Mouse (Mus musculus) CH12.LX (cell line): ENCODE measurements around the gene Kdelr1. TPM values are rescaled to one million over a fixed set of nuclear protein-coding genes. Genes with fewer than 3 reads are reported as not detected.

Experiments
- DNase-seq: peaks from one replicate; pipeline ENCODE4 v3.0.0-alpha.2; 2013; ENCODE audit errors: extremely low read depth
- H3K27ac ChIP-seq: 2 replicates; pipeline ENCODE4 v1.5.1; 2012; ENCODE audit warnings: low read depth, mild to moderate bottlenecking, control low read depth, moderate library complexity; ENCODE audit not compliant: insufficient read depth
- H3K27me3 ChIP-seq: replicated peaks from 2 replicates; pipeline ENCODE3; 2012; ENCODE audit warnings: inconsistent platforms
- H3K36me3 ChIP-seq, 2 experiments: replicated peaks in 1 of 2; 2 replicates each; pipeline versions ENCODE3 to v1.6.1; 2012; ENCODE audit warnings: inconsistent platforms in 1 of 2, low read length in 1 of 2, mild to moderate bottlenecking in 1 of 2, mixed read lengths in 1 of 2, moderate library complexity in 1 of 2; ENCODE audit not compliant: control insufficient read depth in 1 of 2, insufficient read depth in 1 of 2
- H3K4me1 ChIP-seq, 2 experiments: 2 replicates each; pipeline ENCODE4 v1.6.1; 2012; ENCODE audit warnings: inconsistent platforms in 1 of 2, moderate library complexity in 1 of 2; ENCODE audit not compliant: insufficient read depth in 2 of 2, control insufficient read depth in 1 of 2
- H3K4me2 ChIP-seq: 2 replicates; pipeline ENCODE4 v1.6.1; 2012; ENCODE audit warnings: low read depth, mild to moderate bottlenecking, control low read depth; ENCODE audit not compliant: poor library complexity, insufficient read depth, severe bottlenecking
- H3K4me3 ChIP-seq, 3 experiments: fragments of 150-350 bp in 1 of 3; sonication (generic) in 1 of 3; replicated peaks in 1 of 3; 2 replicates each; pipeline versions ENCODE3 to v1.5.1; 2011 to 2012; ENCODE audit warnings: low read depth in 2 of 3, low read length in 2 of 3, mild to moderate bottlenecking in 2 of 3, moderate library complexity in 2 of 3, control low read depth in 1 of 3, improper control_type of control experiment in 1 of 3, inconsistent platforms in 1 of 3, mixed read lengths in 1 of 3; ENCODE audit not compliant: poor library complexity in 1 of 3
- H3K79me2 ChIP-seq: replicated peaks from 2 replicates; pipeline ENCODE4 v1.6.1; 2012; ENCODE audit warnings: mild to moderate bottlenecking, moderate library complexity; ENCODE audit not compliant: control insufficient read depth, poor library complexity, insufficient read depth, severe bottlenecking; ENCODE audit errors: extremely low read depth
- H3K9ac ChIP-seq: 2 replicates; pipeline ENCODE4 v1.6.1; 2012; ENCODE audit warnings: low read depth, mild to moderate bottlenecking, control low read depth, moderate library complexity; ENCODE audit not compliant: insufficient read depth
- H3K9me3 ChIP-seq: replicated peaks from 2 replicates; pipeline ENCODE3; 2012; ENCODE audit warnings: low read length, inconsistent platforms, mixed read lengths
- CHD1 ChIP-seq: IDR thresholded peaks from 2 replicates; pipeline ENCODE4 v1.6.1; 2012; ENCODE audit warnings: low read depth, low read length, improper control_type of control experiment, inconsistent platforms
- CTCF ChIP-seq, 2 experiments: IDR thresholded peaks in 1 of 2; conservative IDR thresholded peaks in 1 of 2; 2 replicates each; pipeline ENCODE4 v1.5.1; 2011 to 2012; ENCODE audit warnings: low read depth in 2 of 2, low read length in 2 of 2, improper control_type of control experiment in 1 of 2, inconsistent platforms in 1 of 2, mild to moderate bottlenecking in 1 of 2, moderate library complexity in 1 of 2
- E2F4 ChIP-seq: IDR thresholded peaks from 2 replicates; pipeline ENCODE4 v1.6.1; 2011; ENCODE audit warnings: low read depth, low read length, improper control_type of control experiment; ENCODE audit not compliant: insufficient replicate concordance
- EP300 ChIP-seq: IDR thresholded peaks from 2 replicates; pipeline ENCODE4 v1.6.1; 2011; ENCODE audit warnings: low read length, improper control_type of control experiment
- ETS1 ChIP-seq: conservative IDR thresholded peaks from 2 replicates; pipeline ENCODE4 v1.6.1; 2012; ENCODE audit warnings: low read depth, mild to moderate bottlenecking, inconsistent platforms, low read length, improper control_type of control experiment, moderate library complexity
- GABPA ChIP-seq: IDR thresholded peaks from 2 replicates; pipeline ENCODE4 v1.6.1; 2012; ENCODE audit warnings: low read depth, low read length, improper control_type of control experiment, inconsistent platforms; ENCODE audit not compliant: insufficient replicate concordance
- IRF4 ChIP-seq: IDR thresholded peaks from 2 replicates; pipeline ENCODE4 v1.6.1; 2014; ENCODE audit warnings: low read depth, mild to moderate bottlenecking, inconsistent platforms, low read length, improper control_type of control experiment
- JUN ChIP-seq: IDR thresholded peaks from 2 replicates; pipeline ENCODE4 v1.6.1; 2011; ENCODE audit warnings: low read depth, mild to moderate bottlenecking, low read length, improper control_type of control experiment, moderate library complexity; ENCODE audit not compliant: insufficient read depth
- JUND ChIP-seq: conservative IDR thresholded peaks from 2 replicates; pipeline ENCODE4 v1.6.1; 2011; ENCODE audit warnings: low read depth, low read length, improper control_type of control experiment
- KAT2A ChIP-seq: IDR thresholded peaks from 2 replicates; pipeline ENCODE4 v1.6.1; 2012; ENCODE audit warnings: low read length, improper control_type of control experiment, inconsistent platforms; ENCODE audit not compliant: insufficient replicate concordance
- MAFK ChIP-seq: IDR thresholded peaks from 2 replicates; pipeline ENCODE4 v1.6.1; 2011; ENCODE audit warnings: low read length, improper control_type of control experiment; ENCODE audit not compliant: insufficient replicate concordance
- MAZ ChIP-seq: IDR thresholded peaks from 2 replicates; pipeline ENCODE4 v1.6.1; 2012; ENCODE audit warnings: low read depth, mild to moderate bottlenecking, inconsistent platforms, low read length, improper control_type of control experiment, moderate library complexity
- MEF2A ChIP-seq: IDR thresholded peaks from 2 replicates; pipeline ENCODE4 v1.6.1; 2014; ENCODE audit warnings: low read depth, mild to moderate bottlenecking, inconsistent platforms, low read length, improper control_type of control experiment, borderline replicate concordance
- MXI1 ChIP-seq: IDR thresholded peaks from 2 replicates; pipeline ENCODE4 v1.6.1; 2011; ENCODE audit warnings: mild to moderate bottlenecking, low read depth, low read length, improper control_type of control experiment
- NELFE ChIP-seq: IDR thresholded peaks from 2 replicates; pipeline ENCODE4 v1.6.1; 2011; ENCODE audit warnings: low read depth, low read length, improper control_type of control experiment
- POLR2A ChIP-seq: IDR thresholded peaks from 2 replicates; pipeline ENCODE4 v1.6.1; 2011; ENCODE audit warnings: low read depth, mild to moderate bottlenecking, improper control_type of control experiment, low read length
- POLR2AphosphoS2 ChIP-seq: IDR thresholded peaks from 2 replicates; pipeline ENCODE4 v1.6.1; 2011; ENCODE audit warnings: low read depth, low read length, improper control_type of control experiment
- RAD21 ChIP-seq: IDR thresholded peaks from 2 replicates; pipeline ENCODE4 v1.6.1; 2011; ENCODE audit warnings: low read depth, mild to moderate bottlenecking, low read length, improper control_type of control experiment, moderate library complexity
- RCOR1 ChIP-seq: conservative IDR thresholded peaks from 2 replicates; pipeline ENCODE4 v1.6.1; 2012; ENCODE audit warnings: low read depth, mild to moderate bottlenecking, inconsistent platforms, low read length, improper control_type of control experiment
- SIN3A ChIP-seq: IDR thresholded peaks from 2 replicates; pipeline ENCODE4 v1.6.1; 2012; ENCODE audit warnings: low read length, improper control_type of control experiment, inconsistent platforms
- TBP ChIP-seq: conservative IDR thresholded peaks from 2 replicates; pipeline ENCODE4 v1.6.1; 2011; ENCODE audit warnings: low read depth, low read length, improper control_type of control experiment
- TCF12 ChIP-seq: IDR thresholded peaks from 2 replicates; pipeline ENCODE4 v1.6.1; 2014; ENCODE audit warnings: low read depth, mild to moderate bottlenecking, inconsistent platforms, low read length, improper control_type of control experiment
- UBTF ChIP-seq: IDR thresholded peaks from 2 replicates; pipeline ENCODE4 v1.6.1; 2012; ENCODE audit warnings: low read depth, mild to moderate bottlenecking, inconsistent platforms, low read length, improper control_type of control experiment, moderate library complexity
- USF1 ChIP-seq: IDR thresholded peaks from 2 replicates; pipeline ENCODE4 v1.6.1; 2014; ENCODE audit warnings: low read depth, mild to moderate bottlenecking, inconsistent platforms, low read length, improper control_type of control experiment
- USF2 ChIP-seq: conservative IDR thresholded peaks from 2 replicates; pipeline ENCODE4 v1.6.1; 2011; ENCODE audit warnings: low read depth, low read length, improper control_type of control experiment
- ZKSCAN1 ChIP-seq: IDR thresholded peaks from 2 replicates; pipeline ENCODE4 v1.6.1; 2012; ENCODE audit warnings: low read depth, inconsistent platforms, low read length, improper control_type of control experiment, borderline replicate concordance
- ZNF384 ChIP-seq: IDR thresholded peaks from 2 replicates; pipeline ENCODE4 v1.6.1; 2012; ENCODE audit warnings: low read depth, low read length, improper control_type of control experiment, inconsistent platforms
- dilution Hi-C: fragments of 300-500 bp; cut with MboI; formaldehyde crosslinking; loops from 2 replicates; pipeline ENCODE4 v1.14.3; 2020; ENCODE audit warnings: low sequenced_read_pairs; ENCODE audit not compliant: extremely low pct_unique_long_range_greater_than_20kb, extremely low pct_ligation_motif_present
- in situ Hi-C: fragments of 300-500 bp; cut with MboI; formaldehyde crosslinking; loops from 3 replicates; pipeline ENCODE4 v1.14.3; 2019; ENCODE audit warnings: low sequenced_read_pairs, low pct_ligation_motif_present, low pct_unique_long_range_greater_than_20kb, mixed read lengths
- polyA plus RNA-seq: library from polyadenylated mRNA; unstranded; fragments of >175 nt; gene quantifications from 2 replicates; pipeline ENCODE4 v1.2.1, GENCODE M21; 2012; ENCODE audit warnings: low read depth; ENCODE audit not compliant: insufficient read length
- total RNA-seq, 2 experiments: library from RNA; depleted of rRNA; stranded (reverse); fragments of 300-350 nt in 1 of 2; fragments of >200 nt in 1 of 2; gene quantifications; 2 replicates each; pipeline ENCODE4 v1.2.3; 2012 to 2014

Kdelr1 gene
- total and polyA plus RNA-seq, 3 experiments, result 59.7 to 80.5 (median 66.9) TPM

DNA sequence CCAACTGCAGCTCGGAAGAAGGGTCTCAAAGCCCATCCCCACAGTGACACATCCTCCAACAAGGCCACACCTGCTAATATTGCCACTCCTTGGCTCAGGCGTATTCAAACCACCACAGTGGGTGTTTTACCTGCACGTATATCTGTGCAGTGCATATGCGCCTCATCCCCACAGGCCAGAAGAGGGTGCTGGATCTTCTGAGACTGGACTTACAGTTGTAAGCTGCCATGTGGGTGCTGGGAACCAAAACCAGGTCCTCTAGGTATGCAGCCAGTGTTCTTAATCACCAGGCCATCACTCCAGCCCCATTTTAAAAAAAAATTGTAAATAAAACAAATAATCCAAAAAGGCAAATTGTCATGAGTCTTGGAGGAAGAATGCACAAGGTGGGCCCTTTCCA lies 8.0 kb downstream of the Kdelr1 start:
- no peaks in the 10 kb centered on the region for H3K79me2 ChIP-seq
- no peak for DNase-seq
- H3K9ac ChIP-seq, result no peak overlapping the region
- H3K4me1 ChIP-seq, result peaks cover 4 to 19% of the 10 kb centered on the region in 2 experiments; a peak in 3 of 4 replicates
- no peak overlapping the region for H3K4me3 ChIP-seq
- no peak for TF ChIP-seq NELFE
- no peak for TF ChIP-seq TCF12
- no peak for TF ChIP-seq ZNF384
- no peak for TF ChIP-seq MAZ
- no peak for TF ChIP-seq MXI1
- TF ChIP-seq RAD21, result no peak
- no peak for TF ChIP-seq MEF2A
- no peak for TF ChIP-seq CHD1
- TF ChIP-seq TBP, result no peak
- no peak for TF ChIP-seq EP300
- TF ChIP-seq UBTF, result no peak
- TF ChIP-seq KAT2A, result no peak
- TF ChIP-seq IRF4, result no peak
- TF ChIP-seq JUND, result no peak
- no peak for TF ChIP-seq USF1
- TF ChIP-seq ETS1, result no peak
- TF ChIP-seq JUN, result no peak
- no peak for TF ChIP-seq POLR2A
- H3K27me3 ChIP-seq, result no peaks in the 10 kb centered on the region
- in situ Hi-C loops (no loop called here), dilution Hi-C loops (no loop called here)
- no peak overlapping the region for H3K27ac ChIP-seq
- no peak overlapping the region for H3K4me2 ChIP-seq
- H3K36me3 ChIP-seq, result peaks cover 60 to 86% of the 10 kb centered on the region in 2 experiments
- H3K9me3 ChIP-seq, result peaks cover 4% of the 10 kb centered on the region

GRCm38 (mm10) chr7:45881011-45881410 lies 8.4 kb downstream of the Kdelr1 start:
- Histone ChIP-seq H3K4me3 (no peak overlapping the region), H3K27me3 (no peaks in the 10 kb centered on the region), H3K9me3 (peaks cover 4% of the 10 kb centered on the region), H3K9ac (no peak overlapping the region), H3K4me1 (peaks cover 3 to 14% of the 10 kb centered on the region in 2 experiments; a peak in 2 of 4 replicates), H3K27ac (no peak overlapping the region)
- dilution Hi-C loops, result no loop called here
- TF ChIP-seq GABPA (no peak), MEF2A (no peak), MAFK (no peak), TCF12 (no peak), MXI1 (no peak), ZKSCAN1 (no peak), POLR2AphosphoS2 (no peak), EP300 (no peak), IRF4 (no peak), USF2 (no peak), CTCF (conservative IDR thresholded peaks at IDR 0.05 in 1 of 2, IDR thresholded peaks at IDR 0.05 in 1 of 2; ENCODE audit: low read depth in 2 of 2, low read length in 2 of 2) (no peak), USF1 (no peak), UBTF (no peak), E2F4 (no peak), SIN3A (no peak), RCOR1 (no peak)
- TF ChIP-seq, all 38 proteins: peak for 0
- Histone ChIP-seq H3K79me2 (no peaks in the 10 kb centered on the region), H3K4me2 (no peak overlapping the region), H3K36me3 (peaks cover 58 to 86% of the 10 kb centered on the region in 2 experiments)
- no peak for DNase-seq
- in situ Hi-C loops, result no loop called here
